Mouse (Mus musculus): ENCODE measurements around the gene Dusp15.

The Dusp15 gene

GRCm38 (mm10) chr2:152905036-152905829 is 46.3 kb downstream of the Dusp15 start:
- no peak for DNase-seq (ENCODE audit: low spot score)

- DNase-seq (ENCODE audit: low spot score): no peak
Measured at GRCm38 (mm10) chr2:152904127-152904643, 47.3 kb downstream of the Dusp15 start.

GRCm38 (mm10) chr2:152903586-152903985 is 47.9 kb downstream of the Dusp15 start:
- no peak for DNase-seq (ENCODE audit: low spot score)

GRCm38 (mm10) chr2:152902658-152903057 is 48.8 kb downstream of the Dusp15 start:
- DNase-seq (ENCODE audit: low spot score): no peak

GRCm38 (mm10) chr2:152901296-152901695 is 50.2 kb downstream of the Dusp15 start:
- DNase-seq (ENCODE audit: low spot score): no peak

GRCm38 (mm10) chr2:152899011-152899410 is 52.5 kb downstream of the Dusp15 start:
- no peak for DNase-seq (ENCODE audit: low spot score)

DNA sequence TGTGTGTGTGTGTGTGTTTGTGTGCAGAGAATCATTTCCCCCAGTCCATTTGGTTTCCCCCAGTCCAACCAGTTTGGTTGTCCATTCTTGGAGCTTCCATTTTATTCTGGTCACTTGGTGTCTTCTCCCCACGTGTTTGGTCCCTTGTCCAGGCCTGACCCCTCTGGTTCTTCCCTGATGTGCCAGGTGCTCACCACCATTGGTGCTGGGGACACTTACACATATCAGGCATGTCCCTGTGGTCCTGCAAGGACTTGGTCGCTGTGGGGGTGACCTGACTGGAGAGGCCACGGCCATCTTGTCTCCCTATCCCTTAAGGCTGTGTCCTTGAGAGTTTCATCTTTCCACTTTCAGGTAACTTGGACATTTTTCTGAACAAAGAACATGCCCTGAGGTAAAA is 54.6 kb downstream of the Dusp15 start:
- no peak for DNase-seq (ENCODE audit: low spot score)

GRCm38 (mm10) chr2:152895834-152896233 is 55.7 kb downstream of the Dusp15 start:
- no peak for DNase-seq (ENCODE audit: low spot score)

All from yolk sac, embryonic 10.5 days (tissue).